Mouse (Mus musculus) brain, embryonic 14.5 days (tissue): ENCODE measurements around the gene Atp2b2.

Source experiments
- CTCF ChIP-seq: fragments of 200-500 bp; IDR thresholded peaks from 2 replicates; pipeline ENCODE4 v1.5.1; 2012; ENCODE audit warnings: inconsistent platforms, mild to moderate bottlenecking, moderate library complexity, borderline replicate concordance; ENCODE audit not compliant: insufficient read depth, insufficient read length; ENCODE audit errors: extremely low read depth
- POLR2A ChIP-seq: fragments of 200-500 bp; IDR thresholded peaks from 2 replicates; pipeline ENCODE4 v1.6.1; 2012; ENCODE audit warnings: mild to moderate bottlenecking, inconsistent platforms, borderline replicate concordance; ENCODE audit not compliant: poor library complexity, insufficient read depth, insufficient read length, severe bottlenecking; ENCODE audit errors: extremely low read depth

- TF ChIP-seq CTCF (no peak), POLR2A (no peak)
Measured at GRCm38 (mm10) chr6:113941324-113941723, 101.1 kb downstream of the Atp2b2 start.
